Mouse (Mus musculus) limb, embryonic 13.5 days (tissue): ENCODE measurements around the gene Abcb9. TPM values are rescaled to one million over a fixed set of nuclear protein-coding genes. Genes with fewer than 3 reads are reported as not detected.
A peak's percentile ranks its signal among the peaks of the same experiment; 100 is the strongest.
"Not testable (repeated sequence)": the region's sequence is repeated elsewhere in the genome, so short reads cannot be mapped to it uniquely, and the experiment has no call there.

Experiments used
- ATAC-seq: fragments of 200-750 bp; cut with Nextera tagmentation; 2 replicates; pipeline ENCODE4 v1.8.0; 2017; ENCODE audit warnings: low read depth, moderate number of reproducible peaks, moderate TSS enrichment; ENCODE audit not compliant: low FRiP score
- H3K27ac ChIP-seq: fragments of 300-500 bp; sonication (generic); 2 replicates; pipeline ENCODE4 v1.5.1; 2015; ENCODE audit warnings: inconsistent platforms, mild to moderate bottlenecking, moderate library complexity
- H3K27me3 ChIP-seq: fragments of 300-500 bp; sonication (generic); 2 replicates; pipeline ENCODE4 v1.6.1; 2015; ENCODE audit warnings: mild to moderate bottlenecking, inconsistent platforms
- H3K36me3 ChIP-seq: fragments of 300-500 bp; sonication (generic); 2 replicates; pipeline ENCODE4 v1.6.1; 2015; ENCODE audit warnings: inconsistent platforms, mild to moderate bottlenecking, moderate library complexity
- H3K4me1 ChIP-seq: fragments of 300-500 bp; sonication (generic); 2 replicates; pipeline ENCODE4 v1.6.1; 2015; ENCODE audit warnings: inconsistent platforms
- H3K4me2 ChIP-seq: fragments of 300-500 bp; sonication (generic); replicated peaks from 2 replicates; pipeline ENCODE4 v1.6.1; 2015; ENCODE audit warnings: inconsistent platforms, mild to moderate bottlenecking, moderate library complexity
- H3K4me3 ChIP-seq: fragments of 300-500 bp; sonication (generic); 2 replicates; pipeline ENCODE4 v1.5.1; 2015; ENCODE audit warnings: moderate library complexity, mild to moderate bottlenecking, inconsistent platforms
- H3K9ac ChIP-seq: fragments of 300-500 bp; sonication (generic); 2 replicates; pipeline ENCODE4 v1.6.1; 2015; ENCODE audit warnings: mild to moderate bottlenecking, inconsistent platforms
- H3K9me3 ChIP-seq: fragments of 300-500 bp; sonication (generic); 2 replicates; pipeline ENCODE4 v1.6.1; 2016; ENCODE audit warnings: inconsistent platforms
- WGBS: fragments of 180-500 bp; shearing (Covaris S2); methylation state at CpG from one replicate; pipeline ENCODE4 v1.1.7; 2015; 5-methylcytosine and 5-hydroxymethylcytosine counted together
- polyA plus RNA-seq: library from polyadenylated mRNA; unstranded; fragments of >200 nt; fragmentation: Nextera tagmentation; extraction: Ambion mirVana; gene quantifications from 2 replicates; pipeline ENCODE4 v1.2.1, GENCODE M21; 2015

Abcb9 gene
- polyA plus RNA-seq, 1 experiment from 2014 or later: 3.0 TPM

DNA sequence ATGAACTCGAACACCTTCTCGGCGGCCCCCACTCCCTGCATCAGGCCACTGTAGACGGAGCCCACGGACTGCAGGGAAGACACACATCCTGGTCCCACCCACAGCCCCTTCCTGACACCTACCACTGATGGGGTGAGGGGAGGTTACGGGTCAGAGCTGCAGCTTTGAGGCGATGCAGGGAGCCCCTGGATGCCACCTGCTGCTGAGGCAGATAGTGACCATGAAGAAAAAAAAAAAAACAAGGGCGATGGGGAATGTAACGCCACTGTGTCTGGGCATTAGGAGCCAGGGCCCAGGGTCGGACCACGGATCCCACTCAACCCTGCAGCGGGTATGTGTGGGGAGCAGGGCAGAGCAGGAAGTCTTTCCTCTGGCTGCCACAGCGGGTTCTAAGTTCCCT lies 18.4 kb downstream of the Abcb9 start:
- Histone ChIP-seq H3K27ac (no peak overlapping the region), H3K9me3 (no peaks in the 10 kb centered on the region), H3K36me3 (no peaks in the 10 kb centered on the region), H3K4me2 (no peak overlapping the region), H3K4me1 (peaks cover 17% of the 10 kb centered on the region), H3K4me3 (no peak overlapping the region), H3K9ac (no peak overlapping the region), H3K27me3 (no peaks in the 10 kb centered on the region)
- 83% methylated on average over 13 of the region's 13 CpGs for WGBS
- ATAC-seq: no peak

DNA sequence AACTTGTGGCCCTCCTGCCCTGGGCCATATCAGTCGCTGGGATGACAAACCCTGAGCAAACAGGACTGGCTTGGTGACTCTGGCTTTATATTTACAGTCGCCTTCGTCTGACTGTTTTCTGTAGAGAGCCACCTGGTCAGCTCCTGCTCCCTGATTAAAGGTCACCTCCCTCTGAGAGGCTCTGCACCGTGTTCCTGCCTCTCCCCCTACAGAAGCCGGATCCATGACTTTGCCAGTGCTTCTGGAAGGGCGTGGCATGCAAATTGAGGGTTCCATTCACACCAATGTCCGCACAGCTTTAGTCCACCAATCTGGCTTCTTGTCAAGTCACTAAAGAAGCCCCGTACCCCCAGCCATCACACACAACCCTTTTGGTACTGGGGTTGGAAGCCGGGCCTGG lies 19.0 kb downstream of the Abcb9 start:
- Histone ChIP-seq H3K27me3 (no peaks in the 10 kb centered on the region), H3K4me2 (no peak overlapping the region), H3K4me1 (peaks cover 17% of the 10 kb centered on the region), H3K9me3 (no peaks in the 10 kb centered on the region), H3K9ac (no peak overlapping the region), H3K4me3 (no peak overlapping the region), H3K27ac (no peak overlapping the region), H3K36me3 (no peaks in the 10 kb centered on the region)
- ATAC-seq: no peak
- 46% methylated on average over 9 of the region's 9 CpGs for WGBS

DNA sequence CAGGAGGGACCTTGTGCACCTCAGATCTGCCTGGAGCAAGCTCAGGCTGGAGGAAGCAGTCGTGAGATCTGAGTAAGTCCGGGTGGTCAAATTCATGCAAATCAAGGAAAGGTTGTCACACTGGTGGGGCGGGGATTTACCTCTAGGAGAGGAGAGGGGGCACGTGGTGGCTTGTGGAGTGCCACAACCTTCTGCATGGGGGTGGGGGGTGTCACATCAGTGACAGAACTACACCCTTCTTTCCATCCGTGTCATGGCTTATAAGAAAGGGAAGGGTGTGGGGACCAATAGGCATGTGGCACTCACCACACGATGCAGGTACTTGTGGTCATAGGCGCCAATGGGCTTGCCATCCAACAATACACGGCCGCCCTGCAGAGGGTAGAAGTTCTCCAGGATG lies 19.9 kb downstream of the Abcb9 start:
- 0 out of 2 replicates have a peak overlapping the region, but pooled peaks have one; percentile 33 for H3K27ac ChIP-seq
- WGBS: 71% methylated on average over 9 of the region's 9 CpGs
- peaks cover 17% of the 10 kb centered on the region for H3K4me1 ChIP-seq

DNA sequence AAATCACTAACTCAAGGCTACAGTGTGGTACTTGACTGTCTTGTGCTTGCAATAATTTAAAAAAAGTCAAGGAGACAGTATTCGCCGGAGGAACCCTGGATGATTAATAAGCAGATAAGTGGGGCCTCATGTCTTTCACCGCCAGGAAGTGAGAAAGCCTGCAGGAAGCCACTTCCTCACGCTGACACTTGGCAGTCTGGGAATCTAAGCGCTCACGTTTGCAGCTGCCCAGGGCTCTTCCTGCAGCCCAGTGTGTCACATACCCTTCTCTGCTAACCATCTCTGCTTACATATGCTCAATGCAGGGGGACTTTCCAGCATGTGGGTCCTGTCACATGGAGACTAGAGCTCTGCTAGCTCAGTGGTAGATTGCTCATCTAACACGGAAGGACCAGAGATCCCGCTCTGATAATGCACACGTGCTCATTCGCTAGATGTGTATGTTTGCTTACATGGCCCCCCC lies 20.7 kb downstream of the Abcb9 start:
- Histone ChIP-seq H3K4me3 (no peak overlapping the region), H3K4me1 (peaks cover 17% of the 10 kb centered on the region), H3K36me3 (no peaks in the 10 kb centered on the region), H3K27ac (peak overlapping the region; percentile 33; the same call in 1 of the 2 replicates), H3K4me2 (no peak overlapping the region), H3K9ac (peak overlapping the region; percentile 25; the same call in 1 of the 2 replicates), H3K27me3 (no peaks in the 10 kb centered on the region), H3K9me3 (no peaks in the 10 kb centered on the region)
- WGBS: 46% methylated on average over 10 of the region's 10 CpGs
- ATAC-seq: no peak

More for the DNA sequence above, 19.9 kb downstream of the Abcb9 start:
- no peak overlapping the region for H3K4me2 ChIP-seq
- no peaks in the 10 kb centered on the region for H3K36me3 ChIP-seq
- ATAC-seq: no peak
- no peaks in the 10 kb centered on the region for H3K9me3 ChIP-seq
- no peak overlapping the region for H3K4me3 ChIP-seq
- no peaks in the 10 kb centered on the region for H3K27me3 ChIP-seq
- peak overlapping the region; percentile 6; the same call in 1 of the 2 replicates for H3K9ac ChIP-seq

DNA sequence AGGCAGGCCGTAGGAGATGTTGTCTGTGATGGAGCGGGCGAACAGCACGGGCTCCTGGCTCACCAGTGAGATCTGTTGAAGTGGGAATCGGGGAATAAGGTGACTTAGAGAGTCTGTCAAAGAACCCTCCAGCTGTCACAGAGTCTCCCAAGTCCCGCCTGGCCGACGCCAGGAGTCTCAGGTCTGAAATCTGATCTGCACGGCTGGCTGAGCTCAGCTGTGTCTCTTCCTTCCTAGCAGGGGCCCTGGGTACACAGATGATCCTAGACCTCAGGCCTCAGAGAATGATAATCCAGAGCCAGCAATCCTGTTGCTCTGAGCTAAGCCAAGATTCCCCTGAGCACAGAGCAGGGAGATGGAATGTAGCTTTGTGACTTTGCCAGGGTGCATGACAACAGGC lies 21.9 kb downstream of the Abcb9 start:
- peak; percentile 45 for ATAC-seq
- Histone ChIP-seq H3K36me3 (no peaks in the 10 kb centered on the region), H3K9me3 (no peaks in the 10 kb centered on the region), H3K4me1 (peaks cover 13% of the 10 kb centered on the region), H3K4me2 (no peak overlapping the region), H3K27me3 (no peaks in the 10 kb centered on the region), H3K4me3 (no peak overlapping the region), H3K9ac (no peak overlapping the region), H3K27ac (no peak overlapping the region)
- WGBS: 45% methylated on average over 9 of the region's 9 CpGs

DNA sequence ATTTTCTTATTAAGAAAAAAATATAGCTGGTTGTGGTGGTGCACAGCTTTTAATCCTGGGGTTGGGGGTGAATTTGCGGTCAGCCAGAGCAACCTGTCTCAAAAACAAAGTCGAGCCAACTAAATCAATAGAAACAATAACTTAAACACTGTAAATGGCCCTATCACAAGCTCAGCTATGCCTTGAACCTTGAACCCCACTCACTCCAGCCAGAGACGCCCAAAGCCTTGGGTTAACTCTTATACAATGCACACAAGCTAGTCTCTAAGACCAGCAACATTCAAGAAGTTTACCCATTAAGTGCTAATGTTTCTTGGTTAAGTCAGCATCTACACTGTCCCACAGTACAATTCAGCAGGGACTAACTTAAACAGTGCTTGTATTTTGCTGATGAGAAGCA lies 25.9 kb downstream of the Abcb9 start:
- H3K4me3 ChIP-seq: no peak overlapping the region
- 84% methylated on average over 3 of the region's 3 CpGs for WGBS
- H3K4me2 ChIP-seq: no peak overlapping the region
- ATAC-seq: no peak
- no peak overlapping the region for H3K27ac ChIP-seq
- no peaks in the 10 kb centered on the region for H3K9me3 ChIP-seq
- no peaks in the 10 kb centered on the region for H3K36me3 ChIP-seq
- H3K27me3 ChIP-seq: no peaks in the 10 kb centered on the region
- H3K4me1 ChIP-seq: peaks cover 8% of the 10 kb centered on the region; the same call in 1 of the 2 replicates
- H3K9ac ChIP-seq: no peak overlapping the region

DNA sequence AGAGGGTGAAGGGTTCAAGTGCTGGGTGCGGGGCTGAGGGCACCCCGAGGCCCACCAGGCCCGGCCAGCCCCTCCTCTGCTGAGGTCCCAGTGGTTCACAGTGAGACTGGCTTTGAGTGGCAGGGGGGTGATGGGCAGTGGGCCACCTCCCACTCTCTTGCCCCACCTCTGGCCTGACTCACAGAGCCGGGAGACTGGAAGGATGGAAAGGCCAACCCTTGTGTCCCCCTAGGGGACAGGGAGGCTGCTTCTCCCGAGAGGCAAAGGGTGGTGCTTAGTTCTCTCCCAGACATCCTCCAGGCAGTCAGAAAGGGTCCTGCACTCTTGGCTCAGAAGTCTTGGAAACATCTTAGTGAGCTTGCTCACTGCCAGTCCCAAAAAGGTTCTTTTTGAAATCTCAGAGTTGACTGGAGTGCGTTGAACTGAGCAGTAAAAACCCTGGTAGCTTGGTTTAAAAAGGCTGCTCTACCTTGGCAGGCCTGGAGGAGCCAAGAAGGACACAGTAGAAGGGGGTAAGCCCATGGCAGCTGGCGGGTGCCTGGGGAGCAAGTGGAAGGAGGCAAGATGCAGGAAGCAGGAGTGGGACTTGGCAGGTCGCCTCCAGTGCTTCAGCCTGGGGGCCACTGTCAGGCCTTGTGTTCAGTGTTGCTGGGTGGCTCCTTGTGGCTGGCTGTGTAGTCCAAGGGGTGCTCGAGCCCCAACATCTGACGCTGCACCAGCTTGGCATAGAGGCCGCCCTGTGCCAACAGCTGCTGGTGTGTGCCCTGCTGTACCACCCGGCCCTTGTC lies 33.4 kb downstream of the Abcb9 start:
- WGBS: 70% methylated on average over 12 of the region's 12 CpGs

DNA sequence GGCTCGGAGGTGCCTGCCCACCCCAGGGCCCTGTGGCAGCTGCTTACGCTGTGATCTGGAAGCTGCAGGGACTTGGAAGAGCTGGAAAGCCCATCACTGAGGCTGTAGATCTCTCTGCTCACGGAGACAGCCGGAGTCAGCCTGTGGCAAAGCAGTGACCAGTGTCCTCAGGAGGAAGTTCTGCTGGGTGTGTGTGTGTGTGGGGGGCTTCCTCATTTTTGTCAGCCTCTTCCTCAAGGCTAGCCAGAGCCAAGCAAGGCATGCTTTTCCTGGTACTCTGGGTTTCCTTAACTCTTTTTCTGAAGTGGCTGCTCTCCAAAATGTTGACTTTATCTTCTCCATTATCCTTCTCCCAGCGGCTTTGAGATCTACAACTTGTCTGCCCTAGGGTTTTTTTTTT lies 35.9 kb downstream of the Abcb9 start:
- H3K27me3 ChIP-seq: no peaks in the 10 kb centered on the region
- no peaks in the 10 kb centered on the region for H3K4me1 ChIP-seq
- WGBS: 72% methylated on average over 5 of the region's 5 CpGs
- no peak overlapping the region for H3K4me2 ChIP-seq
- peaks cover 5% of the 10 kb centered on the region; the same call in 1 of the 2 replicates for H3K9me3 ChIP-seq
- H3K27ac ChIP-seq: no peak overlapping the region
- H3K4me3 ChIP-seq: no peak overlapping the region
- H3K9ac ChIP-seq: no peak overlapping the region
- H3K36me3 ChIP-seq: no peaks in the 10 kb centered on the region
- no peak for ATAC-seq

More for the DNA sequence above, 33.4 kb downstream of the Abcb9 start:
- Histone ChIP-seq H3K4me3 (no peak overlapping the region), H3K9me3 (no peaks in the 10 kb centered on the region), H3K27me3 (no peaks in the 10 kb centered on the region), H3K27ac (no peak overlapping the region), H3K4me2 (no peak overlapping the region), H3K36me3 (no peaks in the 10 kb centered on the region), H3K9ac (no peak overlapping the region), H3K4me1 (no peaks in the 10 kb centered on the region)
- ATAC-seq: no peak

DNA sequence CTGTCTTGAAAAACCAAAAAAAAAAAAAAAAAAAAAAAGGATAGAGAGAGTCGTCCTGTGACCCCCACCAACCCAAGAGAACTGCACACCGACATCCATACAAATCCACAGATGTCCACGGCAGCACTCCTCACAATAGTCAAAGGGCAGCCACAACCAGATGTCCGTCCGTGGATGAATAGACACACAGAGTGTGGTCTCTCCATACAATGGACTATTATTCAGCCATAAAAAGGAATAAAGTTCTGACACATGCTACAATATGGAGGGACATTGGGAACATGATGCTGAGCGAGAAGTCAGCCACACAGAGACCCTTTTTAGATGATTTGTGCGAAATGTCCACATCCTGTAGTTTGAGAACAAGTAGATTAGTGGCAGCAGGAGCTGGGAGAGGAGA lies 36.8 kb downstream of the Abcb9 start:
- Histone ChIP-seq H3K9ac (no peak overlapping the region), H3K4me2 (no peak overlapping the region), H3K27ac (no peak overlapping the region), H3K36me3 (no peaks in the 10 kb centered on the region), H3K9me3 (peaks cover 5% of the 10 kb centered on the region; the same call in 1 of the 2 replicates), H3K4me1 (no peaks in the 10 kb centered on the region), H3K4me3 (no peak overlapping the region), H3K27me3 (no peaks in the 10 kb centered on the region)
- no peak for ATAC-seq
- 89% methylated on average over 7 of the region's 7 CpGs for WGBS

DNA sequence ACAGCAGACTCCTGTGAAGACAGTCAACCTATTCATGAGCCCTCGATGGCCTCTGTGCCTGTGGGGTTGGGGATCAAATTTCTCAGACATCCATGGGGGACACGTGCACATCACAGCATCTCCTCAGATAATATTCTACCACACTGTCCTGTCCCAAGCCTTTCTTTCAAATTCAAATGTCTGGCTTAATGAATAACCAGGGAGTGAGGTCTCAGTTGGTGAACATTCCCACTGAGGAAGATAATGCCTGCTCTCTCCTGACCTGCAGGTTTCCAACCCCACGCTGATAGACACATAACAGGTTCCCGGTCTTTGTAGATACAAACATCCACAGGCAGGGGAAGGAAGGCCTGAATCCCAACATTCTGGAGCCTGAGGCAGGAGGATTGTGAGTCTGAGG lies 38.6 kb downstream of the Abcb9 start:
- H3K27ac ChIP-seq: no peak overlapping the region
- WGBS: 72% methylated on average over 4 of the region's 4 CpGs
- no peak overlapping the region for H3K4me2 ChIP-seq
- peaks cover 5% of the 10 kb centered on the region; the same call in 1 of the 2 replicates for H3K9me3 ChIP-seq
- no peaks in the 10 kb centered on the region for H3K36me3 ChIP-seq
- H3K4me1 ChIP-seq: no peaks in the 10 kb centered on the region
- no peaks in the 10 kb centered on the region for H3K27me3 ChIP-seq
- H3K4me3 ChIP-seq: no peak overlapping the region
- ATAC-seq: no peak
- H3K9ac ChIP-seq: no peak overlapping the region

DNA sequence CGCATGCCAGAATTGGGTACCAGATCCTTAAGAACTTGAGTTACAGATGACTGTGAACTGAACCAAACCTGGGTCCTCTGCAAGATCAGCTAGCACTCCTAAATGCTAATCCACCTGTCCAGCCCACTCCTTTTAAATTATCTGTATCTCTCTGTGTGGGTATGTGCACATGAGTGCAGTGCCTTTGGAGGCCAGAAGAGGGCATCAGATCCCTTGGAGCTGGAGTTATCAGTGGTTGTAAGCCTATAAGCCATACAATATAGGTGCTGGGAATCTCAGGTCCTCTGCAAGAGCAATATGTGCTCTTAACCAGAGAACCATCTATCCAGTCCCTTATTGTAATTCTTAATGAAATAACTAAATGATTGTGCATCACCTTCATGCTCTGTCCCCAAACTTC lies 39.4 kb downstream of the Abcb9 start:
- no peak overlapping the region for H3K9ac ChIP-seq
- H3K9me3 ChIP-seq: peaks cover 5% of the 10 kb centered on the region; the same call in 1 of the 2 replicates
- H3K4me1 ChIP-seq: no peaks in the 10 kb centered on the region
- H3K4me3 ChIP-seq: no peak overlapping the region
- no peak for ATAC-seq
- no peaks in the 10 kb centered on the region for H3K27me3 ChIP-seq
- H3K4me2 ChIP-seq: no peak overlapping the region
- H3K27ac ChIP-seq: no peak overlapping the region
- H3K36me3 ChIP-seq: no peaks in the 10 kb centered on the region
- 100% methylated on average over 1 of the region's 1 CpGs for WGBS

DNA sequence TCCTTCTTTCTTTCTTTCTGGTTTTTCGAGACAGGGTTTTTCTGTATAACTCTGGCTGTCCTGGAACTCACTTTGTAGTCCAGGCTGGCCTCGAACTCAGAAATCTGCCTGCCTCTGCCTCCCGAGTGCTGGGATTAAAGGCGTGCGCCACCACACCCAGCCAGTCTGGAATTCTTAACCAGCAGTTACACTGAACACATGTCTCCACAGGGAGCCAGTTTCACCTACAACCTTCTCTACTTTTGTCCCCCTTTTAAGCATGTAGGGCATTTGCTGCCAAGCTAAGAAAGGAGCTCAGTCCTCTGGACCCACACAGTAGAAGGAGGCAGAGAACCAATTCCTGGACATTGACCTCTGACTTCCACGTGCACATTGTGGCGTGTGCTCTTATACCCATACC lies 43.0 kb downstream of the Abcb9 start:
- H3K9me3 ChIP-seq, H3K27me3 ChIP-seq, H3K36me3 ChIP-seq, H3K4me2 ChIP-seq, ATAC-seq, H3K4me3 ChIP-seq, H3K9ac ChIP-seq, H3K27ac ChIP-seq: not testable (repeated sequence)
- WGBS: 88% methylated on average over 7 of the region's 7 CpGs
- peaks cover 13% of the 10 kb centered on the region for H3K4me1 ChIP-seq
